ENCODE assay signal across 1 mouse cellular context in the genomic region with DNA sequence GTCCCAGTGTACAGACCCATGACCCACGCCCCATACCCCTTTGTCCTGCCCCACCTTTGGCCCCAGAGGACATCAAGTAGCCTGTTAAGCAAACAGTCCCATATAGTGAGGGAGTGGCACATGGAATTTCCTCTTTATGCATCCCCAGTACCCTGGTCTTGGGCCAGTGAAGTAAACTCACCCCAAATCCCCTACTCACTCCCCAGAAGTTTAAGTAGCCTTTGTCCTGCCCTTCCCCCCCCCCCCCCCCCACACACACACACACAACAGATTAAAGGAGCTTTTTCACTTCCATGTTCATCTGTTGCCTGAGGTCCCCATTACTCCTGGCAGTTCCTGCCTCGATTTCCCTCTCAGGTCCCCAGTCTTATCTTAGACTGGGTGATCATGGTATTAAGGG.
TF ChIP-seq lines count a peak whose summit lies in the region.

No protein-coding gene starts in this region.

TF ChIP-seq in CH12.LX, 34 proteins besides CTCF, POLR2A, EP300 and RAD21:
- no peak for TF ChIP-seq MYC (IDR thresholded peaks at IDR 0.05; ENCODE audit: low read depth, low read length)
- TF ChIP-seq RCOR1 (conservative IDR thresholded peaks at IDR 0.05; ENCODE audit: low read depth, low read length), result no peak
